Mouse (Mus musculus) c-Kit-positive CD71-positive TER-119-positive erythroid progenitor cells, embryonic 14.5 days (primary cell): ENCODE measurements around the gene Gm28035.

Experiments used
- DNase-seq: peaks from one replicate; pipeline ENCODE4 v3.0.0-alpha.2; 2013; ENCODE audit warnings: low spot score

The Gm28035 gene

GRCm38 (mm10) chr2:30238906-30239465 lies 1.4 kb upstream of the Gm28035 start:
- DNase-seq = no peak

GRCm38 (mm10) chr2:30239777-30240176 lies 590 bp upstream of the Gm28035 start:
- peak; percentile 54 for DNase-seq

GRCm38 (mm10) chr2:30242509-30242908 lies 2.1 kb downstream of the Gm28035 start:
- no peak for DNase-seq

- no peak for DNase-seq
Measured at GRCm38 (mm10) chr2:30243391-30243790, 3.0 kb downstream of the Gm28035 start.

- DNase-seq = no peak
Measured at GRCm38 (mm10) chr2:30244595-30245178, 4.3 kb downstream of the Gm28035 start.

GRCm38 (mm10) chr2:30247036-30247435 lies 6.7 kb downstream of the Gm28035 start:
- no peak for DNase-seq

- DNase-seq = no peak
Measured at GRCm38 (mm10) chr2:30247681-30248080, 7.3 kb downstream of the Gm28035 start.

GRCm38 (mm10) chr2:30249182-30249581 lies 8.8 kb downstream of the Gm28035 start:
- DNase-seq = no peak

GRCm38 (mm10) chr2:30250166-30251128 lies 10.1 kb downstream of the Gm28035 start:
- DNase-seq = no peak

GRCm38 (mm10) chr2:30251417-30252104 lies 11.2 kb downstream of the Gm28035 start:
- DNase-seq = peak; percentile 39

GRCm38 (mm10) chr2:30252521-30252920 lies 12.2 kb downstream of the Gm28035 start:
- DNase-seq = no peak

GRCm38 (mm10) chr2:30253809-30254208 lies 13.4 kb downstream of the Gm28035 start:
- DNase-seq = no peak

- no peak for DNase-seq
Measured at GRCm38 (mm10) chr2:30255631-30256395, 15.4 kb downstream of the Gm28035 start.

- DNase-seq = no peak
Measured at GRCm38 (mm10) chr2:30256616-30257350, 16.4 kb downstream of the Gm28035 start.

- no peak for DNase-seq
Measured at GRCm38 (mm10) chr2:30257699-30258460, 17.5 kb downstream of the Gm28035 start.

- no peak for DNase-seq
Measured at GRCm38 (mm10) chr2:30258600-30258999, 18.2 kb downstream of the Gm28035 start.

GRCm38 (mm10) chr2:30259131-30260064 lies 19.0 kb downstream of the Gm28035 start:
- no peak for DNase-seq

- DNase-seq = no peak
Measured at GRCm38 (mm10) chr2:30261064-30261736, 20.8 kb downstream of the Gm28035 start.
